8 mouse cellular contexts compared by ENCODE assay signal in the genomic region with DNA sequence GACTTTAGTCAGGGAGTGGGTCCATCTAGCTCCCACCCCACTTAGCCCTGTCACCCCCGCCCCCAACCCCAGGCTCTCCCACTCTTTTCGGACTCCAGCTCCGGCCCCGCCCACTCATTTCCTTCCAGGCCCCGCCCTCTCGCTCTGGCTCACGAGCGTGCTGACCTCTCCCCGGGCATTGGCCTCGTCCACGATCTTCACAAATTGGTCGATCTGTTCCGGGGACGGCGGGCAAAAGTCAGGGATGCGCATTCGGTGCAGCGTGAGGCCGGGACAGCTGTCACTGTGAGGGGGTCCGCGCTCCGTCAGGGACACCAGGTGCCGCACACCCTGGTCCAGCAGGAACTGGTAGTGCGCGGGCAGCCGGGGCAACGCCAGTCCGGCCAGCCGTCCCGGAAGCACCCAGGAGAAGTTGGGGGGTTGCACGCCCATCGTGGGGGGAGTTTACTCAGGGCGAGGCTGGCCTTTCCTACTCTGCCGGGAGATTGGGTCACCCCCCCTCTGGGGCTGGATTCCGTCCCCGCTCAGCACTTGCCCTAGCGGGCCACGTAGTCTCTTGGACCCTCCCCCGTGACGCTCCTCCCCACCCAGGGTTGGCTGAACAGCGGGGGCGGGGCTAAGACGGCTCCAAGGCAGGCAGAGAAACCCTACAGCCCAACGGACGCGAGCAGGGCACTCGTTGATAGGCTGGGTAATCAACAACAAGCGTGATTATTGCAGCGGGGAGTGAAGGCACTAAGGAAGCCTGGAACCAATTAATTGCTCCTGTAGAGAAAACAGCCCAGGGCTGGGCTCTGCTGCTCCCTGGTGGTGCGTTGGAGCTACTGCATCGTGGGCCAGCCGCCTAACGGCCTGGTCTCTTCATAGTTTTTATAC. TPM values are rescaled to one million over a fixed set of nuclear protein-coding genes. Genes with fewer than 3 reads are reported as not detected.
A peak's percentile ranks its signal among the peaks of the same experiment; 100 is the strongest.
DNase-seq lines count a peak whose midpoint lies in the region; ATAC-seq and TF ChIP-seq lines count a peak whose summit lies in the region.

A gene (minus strand): TSS at position 512 of the 876 bp plus-strand sequence.

- H3K27ac ChIP-seq in hindbrain, embryonic 13.5 days: peak within 1 kb of the TSS; percentile 81

- DNase-seq in Patski (ENCODE audit: low read depth, low spot score): peak; percentile 55
- DNase-seq in cerebellum, postnatal 14 days: peak; percentile 95 to 96
- DNase-seq in frontal cortex, postnatal 14 days (ENCODE audit: low spot score in 2 of 2): peak; percentile 87 to 89
- peak; percentile 82 to 89 for DNase-seq in layer of hippocampus, postnatal 25 days (ENCODE audit: extremely low spot score in 1 of 2, low spot score in 1 of 2)
- peak; percentile 98 for DNase-seq in lung, postnatal 25 days (ENCODE audit: low spot score)
- DNase-seq in retina, embryonic 14.5 days (ENCODE audit: low spot score): peak; percentile 97
- DNase-seq in thymus, postnatal 4 days: peak; percentile 94

- no peaks in the 10 kb centered on the region for H3K9me3 ChIP-seq in hindbrain, embryonic 13.5 days

- H3K27me3 ChIP-seq in Patski: peaks cover 4% of the 10 kb centered on the region
- H3K27me3 ChIP-seq in hindbrain, embryonic 13.5 days: no peaks in the 10 kb centered on the region

- WGBS in hindbrain, embryonic 13.5 days: under 1% methylated on average over 53 of the region's 53 CpGs

- peak; percentile 96 for TF ChIP-seq CTCF in Patski (IDR thresholded peaks at IDR 0.05)

- no peaks in the 10 kb centered on the region for H3K36me3 ChIP-seq in hindbrain, embryonic 13.5 days

- in situ Hi-C loops in Patski (cut with MboI; ENCODE audit: low pct_unique_long_range_greater_than_20kb): loop anchor here (10.0 to 25.0 kb wide), 2 partner anchors 108 to 755 kb away; a partner anchor contains a TSS

- H3K4me1 ChIP-seq in hindbrain, embryonic 13.5 days (replicated peaks): no peaks in the 10 kb centered on the region

- H3K4me2 ChIP-seq in hindbrain, embryonic 13.5 days: peak within 1 kb of the TSS; percentile 78

- H3K4me3 ChIP-seq in hindbrain, embryonic 13.5 days: peak within 1 kb of the TSS; percentile 74

- peak within 1 kb of the TSS; percentile 78 for H3K9ac ChIP-seq in hindbrain, embryonic 13.5 days

- peak; percentile 100 for ATAC-seq in Patski
- ATAC-seq in hindbrain, embryonic 13.5 days (ENCODE audit: low FRiP score): peak; percentile 99

- CTCF ChIA-PET in Patski (lab: Charles Lee): interaction anchor here (0.7 to 2.4 kb wide), 4 partner anchors 14 to 224 kb away, joined by 3 to 12 read pairs (median 6); no protein-coding TSS in a partner anchor

- POLR2A ChIA-PET in Patski (lab: Charles Lee): interaction anchor here (0.5 kb wide), 1 partner anchor 218 kb away, joined by 4 read pairs; no protein-coding TSS in a partner anchor

RNA-seq across cellular contexts. Expression of the gene that starts here (rescaled TPM):
- 0.78 TPM for polyA plus RNA-seq in Patski (2021)
- polyA plus RNA-seq in hindbrain, embryonic 13.5 days (2015; fragmentation: Nextera tagmentation; extraction: Ambion mirVana): 8.9 and 11.0 TPM in 2 replicates
- 1 to 10 TPM; 6.8 to 8.8 TPM for total RNA-seq in layer of hippocampus, postnatal 25 days (2021)

Comparison
In these comparisons a context has a peak if more than half of its experiments do, and no peak if none do; other contexts are left out.
1. Peak in every context shown above with its lines: DNase-seq, ATAC-seq, H3K4me3 ChIP-seq and H3K27ac ChIP-seq.
2. Peak in DNase-seq and ATAC-seq in Patski; RNA of the gene not detected or under 1 TPM.